ENCODE assay signal across 31 mouse cellular contexts in the genomic region with DNA sequence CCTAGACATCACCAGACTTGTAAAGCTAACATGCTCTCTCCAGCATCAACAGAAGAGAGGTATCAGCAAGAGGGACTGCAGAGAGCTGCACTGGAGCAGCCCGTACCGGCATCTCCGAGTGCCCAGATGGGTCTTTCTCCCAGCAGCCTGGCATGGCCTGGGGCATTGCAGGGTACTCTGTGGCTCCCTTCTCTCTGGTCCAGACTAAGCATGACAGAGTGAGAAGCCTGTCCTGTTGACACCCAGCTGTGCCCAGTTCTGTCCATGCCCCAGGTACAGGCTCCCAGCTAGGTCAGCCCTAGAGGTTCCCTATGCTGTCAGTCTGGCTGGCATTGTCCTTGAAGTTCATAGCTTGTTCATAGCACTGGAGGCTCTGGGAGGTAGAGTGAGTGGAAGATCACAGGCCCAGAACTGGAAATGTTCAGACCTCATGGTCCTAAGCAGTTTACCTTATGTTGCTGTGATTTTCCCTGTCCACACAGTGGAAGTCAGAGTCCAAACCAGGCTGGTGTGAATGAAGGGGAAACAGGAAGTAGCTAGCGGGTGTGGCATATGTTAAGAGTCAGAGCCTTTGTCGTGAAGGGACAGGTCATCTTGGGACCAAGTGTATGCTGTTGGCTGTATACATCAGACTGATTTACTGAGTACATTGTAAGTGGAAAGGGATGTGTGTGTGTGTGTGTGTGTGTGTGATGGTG. TPM values are rescaled to one million over a fixed set of nuclear protein-coding genes. Genes with fewer than 3 reads are reported as not detected.
A peak's percentile ranks its signal among the peaks of the same experiment; 100 is the strongest.
DNase-seq lines count a peak whose midpoint lies in the region; ATAC-seq and TF ChIP-seq lines count a peak whose summit lies in the region.
"Had no signal": no experiment of that assay in that cellular context is flagged by ENCODE, and none has a peak within 500 bp of the region (broad histone marks: within the 10 kb centered on the region; RNA-seq: fewer than 3 reads in every experiment).

No protein-coding gene starts in this region.

- no peak overlapping the region for H3K4me3 ChIP-seq in kidney, postnatal 0 days (replicated peaks; ENCODE audit: low read depth, low read length)
- H3K4me3 ChIP-seq in kidney, embryonic 14.5 days (ENCODE audit: low read length): no peak overlapping the region
- H3K4me3 ChIP-seq in intestine, postnatal 0 days (ENCODE audit: low read depth, low read length): no peak overlapping the region
- H3K4me3 ChIP-seq: embryonic facial prominence, embryonic 12.5 days; erythroblast, embryonic 14.5 days; forebrain, embryonic 15.5 days; hindbrain, embryonic 15.5 days; layer of hippocampus, adult 2 months; liver, embryonic 13.5 days; lung, embryonic 15.5 days; midbrain, embryonic 13.5 days; neural tube, embryonic 12.5 days had no signal

- H3K27me3 ChIP-seq in kidney, postnatal 0 days (ENCODE audit: insufficient read depth, low read length): no peaks in the 10 kb centered on the region
- no peaks in the 10 kb centered on the region for H3K27me3 ChIP-seq in kidney, embryonic 14.5 days (ENCODE audit: control insufficient read depth, insufficient read depth, low read length)
- no peaks in the 10 kb centered on the region for H3K27me3 ChIP-seq in intestine, postnatal 0 days (replicated peaks; ENCODE audit: control insufficient read depth, insufficient read depth, low read length)
- H3K27me3 ChIP-seq: embryonic facial prominence, embryonic 12.5 days; forebrain, embryonic 15.5 days; hindbrain, embryonic 15.5 days; liver, embryonic 13.5 days; lung, embryonic 15.5 days; midbrain, embryonic 13.5 days; neural tube, embryonic 12.5 days had no signal

- no peaks in the 10 kb centered on the region for H3K4me1 ChIP-seq in kidney, postnatal 0 days (replicated peaks; ENCODE audit: insufficient read depth, low read length)
- H3K4me1 ChIP-seq in kidney, embryonic 14.5 days (ENCODE audit: control insufficient read depth, insufficient read depth, low read length): no peaks in the 10 kb centered on the region
- no peaks in the 10 kb centered on the region for H3K4me1 ChIP-seq in intestine, postnatal 0 days (replicated peaks; ENCODE audit: control insufficient read depth, insufficient read depth, low read length)
- H3K4me1 ChIP-seq: embryonic facial prominence, embryonic 12.5 days; forebrain, embryonic 15.5 days; hindbrain, embryonic 15.5 days; liver, embryonic 13.5 days; lung, embryonic 15.5 days; midbrain, embryonic 13.5 days; neural tube, embryonic 12.5 days had no signal

- no peak for ATAC-seq in kidney, postnatal 0 days (replicated peaks; ENCODE audit: low FRiP score, low read depth)
- no peak for ATAC-seq in kidney, embryonic 14.5 days (ENCODE audit: low FRiP score, low TSS enrichment)
- ATAC-seq in intestine, postnatal 0 days: peak; percentile 77
- no peak for ATAC-seq in cerebellum, adult (ENCODE audit: insufficient number of reproducible peaks, low FRiP score, low TSS enrichment)
- ATAC-seq: CD4-positive, CD25-positive, alpha-beta regulatory T cell, adult 4 months; forebrain, embryonic 15.5 days; midbrain, embryonic 13.5 days had no signal

- DNase-seq in kidney, postnatal 0 days (ENCODE audit: low spot score): peak; percentile 8
- DNase-seq in 3T3-L1 (ENCODE audit: low read depth, low spot score) (peak; percentile 19), A20 (ENCODE audit: low read depth, low spot score) (peak; percentile 41)
- no peak for DNase-seq in left cerebral cortex, postnatal 4 days
- DNase-seq: adrenal gland, postnatal 36 days; cerebellum, adult 8-10 months; gastrocnemius, postnatal 36 days; heart, postnatal 4 days; kidney, adult 11 months; kidney, postnatal 10 days; liver, embryonic 13.5 days; right cerebral cortex, adult 18-20 months; spleen, adult 18-20 months; thymus, postnatal 14 days had no signal

- intact Hi-C loops in left cerebral cortex, postnatal 4 days (cut with DNase I): loop anchor here (5.0 kb wide), 1 partner anchor 94 kb away; no protein-coding TSS in a partner anchor

- 80% methylated on average over 5 of the region's 5 CpGs for WGBS in kidney, postnatal 0 days
- 82% methylated on average over 5 of the region's 5 CpGs for WGBS in kidney, embryonic 14.5 days
- 69% methylated on average over 5 of the region's 5 CpGs for WGBS in intestine, postnatal 0 days

- no peak overlapping the region for H3K4me2 ChIP-seq in kidney, postnatal 0 days (ENCODE audit: low read length)
- H3K4me2 ChIP-seq in kidney, embryonic 14.5 days (replicated peaks; ENCODE audit: low read depth, low read length): no peak overlapping the region
- H3K4me2 ChIP-seq in intestine, postnatal 0 days (replicated peaks; ENCODE audit: low read depth): no peak overlapping the region
- H3K4me2 ChIP-seq: embryonic facial prominence, embryonic 12.5 days; forebrain, embryonic 15.5 days; hindbrain, embryonic 15.5 days; liver, embryonic 13.5 days; lung, embryonic 15.5 days; midbrain, embryonic 13.5 days; neural tube, embryonic 12.5 days had no signal

- H3K9ac ChIP-seq in kidney, postnatal 0 days (ENCODE audit: low read depth, low read length): no peak overlapping the region
- no peak overlapping the region for H3K9ac ChIP-seq in kidney, embryonic 14.5 days (ENCODE audit: low read depth, low read length)
- no peak overlapping the region for H3K9ac ChIP-seq in intestine, postnatal 0 days (ENCODE audit: low read depth, low read length)
- H3K9ac ChIP-seq: embryonic facial prominence, embryonic 12.5 days; forebrain, embryonic 15.5 days; hindbrain, embryonic 15.5 days; liver, embryonic 13.5 days; lung, embryonic 15.5 days; midbrain, embryonic 13.5 days; neural tube, embryonic 12.5 days had no signal

- peaks cover 42% of the 10 kb centered on the region for H3K36me3 ChIP-seq in kidney, postnatal 0 days (ENCODE audit: insufficient read depth, low read length)
- peaks cover 50% of the 10 kb centered on the region for H3K36me3 ChIP-seq in kidney, embryonic 14.5 days (ENCODE audit: control insufficient read depth, insufficient read depth, low read length)
- H3K36me3 ChIP-seq in intestine, postnatal 0 days (ENCODE audit: control insufficient read depth, insufficient read depth): peaks cover 48% of the 10 kb centered on the region

- H3K27ac ChIP-seq in kidney, postnatal 0 days: no peak overlapping the region
- no peak overlapping the region for H3K27ac ChIP-seq in kidney, embryonic 14.5 days (ENCODE audit: low read depth, low read length)
- peak overlapping the region; percentile 35 for H3K27ac ChIP-seq in intestine, postnatal 0 days (ENCODE audit: low read depth, low read length)
- H3K27ac ChIP-seq: embryonic facial prominence, embryonic 12.5 days; forebrain, embryonic 15.5 days; hindbrain, embryonic 15.5 days; layer of hippocampus, adult 2 months; liver, embryonic 13.5 days; lung, embryonic 15.5 days; midbrain, embryonic 13.5 days; neural tube, embryonic 12.5 days had no signal

- no peak for TF ChIP-seq CTCF in kidney, postnatal 0 days (IDR thresholded peaks at IDR 0.05; ENCODE audit: low read depth)
- no peak for TF ChIP-seq CTCF in intestine, postnatal 0 days (IDR thresholded peaks at IDR 0.05; ENCODE audit: low read depth)

- H3K9me3 ChIP-seq in kidney, postnatal 0 days (replicated peaks; ENCODE audit: low read length): no peaks in the 10 kb centered on the region
- H3K9me3 ChIP-seq in kidney, embryonic 14.5 days (ENCODE audit: control insufficient read depth, low read length): no peaks in the 10 kb centered on the region
- H3K9me3 ChIP-seq in intestine, postnatal 0 days (ENCODE audit: control insufficient read depth): no peaks in the 10 kb centered on the region
- H3K9me3 ChIP-seq: embryonic facial prominence, embryonic 12.5 days; forebrain, embryonic 15.5 days; G1E; hindbrain, embryonic 15.5 days; liver, embryonic 13.5 days; lung, embryonic 15.5 days; midbrain, embryonic 13.5 days; neural tube, embryonic 12.5 days had no signal

RNA-seq across cellular contexts. Expression of gene Bnip1, which starts 12.4 kb away (rescaled TPM):
- 43.7 and 45.2 TPM in 2 replicates for polyA plus RNA-seq in kidney, postnatal 0 days (2015; fragmentation: Nextera tagmentation; extraction: Ambion mirVana)
- polyA plus RNA-seq in kidney, embryonic 14.5 days (2014; fragmentation: Nextera tagmentation; extraction: Ambion mirVana): 50.4 and 55.3 TPM in 2 replicates
- polyA plus RNA-seq in intestine, postnatal 0 days (2015; fragmentation: Nextera tagmentation; extraction: Ambion mirVana): 29.7 and 30.7 TPM in 2 replicates
- total RNA-seq in left cerebral cortex, postnatal 4 days (2021): 10 to 100 TPM; 39.1 to 42.9 TPM

RNA-seq across cellular contexts. Expression of gene Nkx2-5, which starts 51.6 kb away (rescaled TPM):
- not detected in 2 replicates for polyA plus RNA-seq in kidney, postnatal 0 days (2015; fragmentation: Nextera tagmentation; extraction: Ambion mirVana)
- not detected in 2 replicates for polyA plus RNA-seq in kidney, embryonic 14.5 days (2014; fragmentation: Nextera tagmentation; extraction: Ambion mirVana)
- 0.08 and 0.58 TPM in 2 replicates for polyA plus RNA-seq in intestine, postnatal 0 days (2015; fragmentation: Nextera tagmentation; extraction: Ambion mirVana)
- total RNA-seq in left cerebral cortex, postnatal 4 days (2021): not detected
- total RNA-seq: adrenal gland, postnatal 36 days; common myeloid progenitor, adult 5-6 weeks; G1E; gastrocnemius, postnatal 36 days; layer of hippocampus, adult 2 months; left cerebral cortex, adult 18-20 months; megakaryocyte, adult 5-6 weeks had no signal
- polyA plus RNA-seq: CD4-positive, CD25-positive, alpha-beta regulatory T cell, adult 4 months; erythroblast, embryonic 14.5 days; forebrain, embryonic 15.5 days; G1E; limb, embryonic 11.5 days; liver, embryonic 13.5 days; midbrain, embryonic 13.5 days; neural tube, embryonic 12.5 days had no signal
